Mouse (Mus musculus) retina, postnatal 7 days (tissue): Measurements from ENCODE around the gene Csrnp3.

Source experiments
- DNase-seq: peaks from one replicate; pipeline ENCODE4 v3.0.0-alpha.2; 2012; ENCODE audit warnings: low read depth, low spot score

Gene Csrnp3

DNA sequence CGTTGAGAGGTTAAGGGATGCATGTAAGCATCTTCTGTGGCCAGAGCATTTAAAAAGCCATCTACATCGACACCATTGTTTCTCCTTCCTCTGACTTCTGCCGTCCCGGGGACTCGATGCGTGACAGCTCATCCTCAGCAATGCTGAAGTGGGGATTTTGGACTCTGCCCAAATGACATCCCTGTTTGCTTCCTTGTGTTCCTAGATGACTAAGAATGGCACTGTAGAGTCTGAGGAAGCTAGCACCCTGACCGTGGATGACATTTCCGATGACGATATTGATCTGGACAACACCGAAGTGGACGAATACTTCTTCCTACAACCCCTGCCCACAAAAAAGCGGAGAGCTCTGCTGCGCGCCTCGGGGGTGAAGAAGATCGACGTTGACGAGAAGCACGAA is 173.7 kb downstream of the Csrnp3 start:
- DNase-seq = no peak

DNA sequence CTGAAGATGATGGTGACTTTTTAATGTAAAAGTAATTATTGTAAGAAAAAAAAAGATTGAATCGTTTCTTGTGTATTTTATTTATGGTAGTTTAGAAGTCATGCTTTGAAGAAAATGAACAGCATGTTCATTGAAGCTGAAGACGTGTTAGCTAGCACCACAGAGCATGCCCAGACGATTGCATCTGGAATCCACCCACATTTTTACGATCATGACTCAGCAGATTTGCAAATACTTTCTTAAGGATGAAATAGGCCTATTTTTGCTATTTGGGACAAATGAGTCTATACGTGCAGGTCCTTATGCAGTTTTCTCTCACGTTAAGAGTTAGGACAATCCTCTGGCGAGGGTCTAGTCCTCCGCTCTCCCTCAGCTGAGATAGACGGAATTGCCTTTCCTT is 177.9 kb downstream of the Csrnp3 start:
- no peak for DNase-seq

DNA sequence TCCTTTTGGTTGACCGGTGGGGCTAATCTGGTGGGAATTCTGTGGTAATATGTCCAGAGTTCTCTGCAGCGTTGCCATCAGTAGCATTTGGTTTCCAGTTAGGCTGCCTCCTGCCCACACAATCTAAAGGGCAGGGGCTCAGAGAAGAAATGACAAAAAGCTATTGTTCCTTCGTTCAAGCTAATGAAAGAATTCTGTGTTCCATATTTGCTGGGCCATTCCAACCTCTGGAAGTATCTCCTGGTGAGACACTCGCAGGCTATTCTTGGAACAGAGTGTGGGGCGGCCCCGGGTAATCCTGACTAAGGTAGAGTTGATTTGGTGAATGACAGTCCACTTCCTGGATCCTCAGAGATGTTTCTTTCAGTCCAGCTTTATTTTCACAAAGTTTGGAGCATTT is 179.3 kb downstream of the Csrnp3 start:
- DNase-seq = no peak

DNA sequence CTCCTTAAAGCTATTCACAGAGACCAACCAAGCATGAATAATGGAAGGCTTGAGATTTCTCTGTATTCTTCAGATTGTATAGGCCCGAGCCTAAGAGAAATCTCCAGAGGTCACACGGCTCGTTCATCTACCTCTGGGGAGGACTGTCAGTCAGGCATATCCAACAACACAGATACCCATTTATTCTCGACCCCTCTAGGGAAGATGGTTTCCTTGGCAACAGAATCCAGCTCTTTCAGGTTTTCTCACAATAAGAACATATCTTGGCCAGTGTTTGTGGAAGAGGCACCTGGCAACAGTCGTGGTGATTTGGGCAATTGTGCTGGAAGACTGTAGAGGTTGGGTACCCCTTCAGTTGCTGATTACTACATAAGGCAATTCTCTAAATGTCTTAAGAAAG is 183.2 kb downstream of the Csrnp3 start:
- DNase-seq = no peak

DNA sequence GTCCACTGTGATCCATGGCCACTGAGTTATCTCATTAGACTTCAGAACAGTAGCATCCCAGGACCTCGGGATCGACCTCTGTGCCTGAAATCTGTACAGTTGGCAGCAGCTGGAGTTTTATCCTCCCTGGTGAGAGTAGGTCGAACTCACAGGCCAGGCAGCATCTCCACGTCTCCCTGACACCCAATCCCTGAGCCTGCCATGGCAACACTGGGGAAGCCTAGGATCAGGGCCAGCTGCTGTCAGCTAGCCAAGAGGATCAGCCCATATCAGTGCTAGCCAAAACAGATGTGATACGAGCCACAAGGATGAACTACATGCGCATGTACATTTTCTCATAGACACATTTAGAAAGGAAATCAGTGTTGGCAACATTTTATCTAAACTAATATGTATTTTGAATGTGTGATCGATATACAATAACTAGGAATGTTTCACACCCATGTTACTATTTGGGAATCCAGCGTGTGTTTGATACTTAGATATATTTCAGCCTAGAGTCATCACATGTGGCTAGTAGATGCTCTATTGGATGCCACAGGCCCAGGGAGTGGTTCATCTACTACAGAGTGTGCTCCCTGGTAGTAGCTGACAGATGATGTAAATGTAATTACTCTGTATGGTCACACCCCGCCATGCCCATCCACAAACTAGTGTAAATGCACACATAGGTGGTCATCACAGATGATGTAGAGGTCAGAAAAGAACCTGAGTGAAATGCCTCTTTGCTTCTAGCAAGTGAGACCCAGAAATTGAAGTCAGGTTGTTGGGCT is 189.5 kb downstream of the Csrnp3 start:
- DNase-seq = peak; percentile 51

DNA sequence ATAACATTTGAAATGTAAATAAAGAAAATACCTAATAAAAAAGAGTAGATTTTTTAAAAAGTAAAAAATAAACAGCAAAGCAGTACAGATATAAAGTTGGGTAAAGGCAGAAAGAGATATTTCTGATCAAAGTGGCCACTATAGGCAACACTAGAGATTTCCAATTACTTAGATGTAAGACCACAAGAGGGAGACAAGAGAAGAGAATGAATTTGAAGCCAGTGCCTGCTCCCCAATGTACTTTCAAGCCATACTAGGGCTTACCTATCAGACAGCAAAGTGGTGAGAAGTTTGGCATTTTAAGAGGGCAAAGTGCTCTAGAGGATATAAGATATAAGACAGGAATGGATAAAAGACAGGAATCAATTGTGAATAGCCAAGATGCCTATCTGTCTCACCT is 195.0 kb downstream of the Csrnp3 start:
- DNase-seq = no peak

DNA sequence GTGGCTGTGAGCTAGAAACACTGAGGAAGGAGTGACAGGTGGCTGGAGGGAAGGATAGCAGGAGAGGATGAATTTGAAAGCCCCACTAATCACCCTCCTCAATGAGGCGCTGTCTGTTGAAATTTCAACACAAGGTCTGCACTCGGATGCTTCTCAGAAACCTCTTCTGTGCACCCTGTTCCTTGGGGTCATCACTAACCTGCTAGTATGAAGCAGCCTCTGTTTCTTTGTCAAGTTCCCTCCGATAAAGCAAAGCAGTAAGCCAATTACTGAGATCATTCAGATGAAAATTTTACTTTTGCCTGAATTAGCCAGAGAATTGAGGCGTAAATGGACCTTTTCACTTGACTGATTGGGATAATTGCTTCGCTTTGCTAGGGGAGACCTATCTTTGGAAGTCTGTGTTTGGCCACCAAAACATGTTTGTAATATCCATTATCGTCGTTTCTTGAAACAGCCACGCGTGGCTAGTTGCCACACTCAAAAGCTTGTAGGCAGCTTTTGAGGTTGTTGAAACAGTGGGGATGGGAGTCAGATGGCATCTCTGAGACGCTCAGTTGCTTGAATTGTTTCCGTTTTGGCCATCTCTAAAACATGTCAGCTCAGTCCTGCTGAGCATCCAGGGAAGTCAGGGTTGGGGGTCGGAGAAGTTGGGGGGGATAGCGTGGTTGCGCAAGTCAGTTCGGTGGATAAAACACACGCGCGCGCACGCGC is 195.8 kb downstream of the Csrnp3 start:
- peak; percentile 20 for DNase-seq

DNA sequence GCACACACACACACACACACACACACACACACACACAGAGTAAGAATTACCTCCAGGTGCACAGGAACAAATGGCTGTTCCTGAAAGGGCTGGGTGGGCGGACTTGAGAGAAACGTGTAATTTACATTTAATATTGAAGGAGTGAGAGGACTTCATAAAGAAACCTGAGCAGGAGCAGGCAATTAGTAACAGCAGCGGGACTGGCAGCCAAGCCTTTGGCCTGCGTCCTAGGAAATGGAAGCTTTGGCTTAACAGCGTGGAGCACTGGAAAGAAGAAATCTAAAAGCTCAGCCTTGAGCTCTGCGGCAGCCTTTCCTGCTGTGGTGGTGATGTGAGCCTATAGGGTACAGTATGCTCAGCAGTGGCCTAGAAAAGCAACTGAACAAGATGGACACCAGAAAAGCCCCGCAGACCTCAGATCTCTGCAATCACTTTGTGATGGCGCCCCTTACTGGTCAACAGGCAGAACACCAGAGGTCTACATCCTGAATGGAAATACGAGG is 196.4 kb downstream of the Csrnp3 start:
- peak; percentile 76 for DNase-seq

DNA sequence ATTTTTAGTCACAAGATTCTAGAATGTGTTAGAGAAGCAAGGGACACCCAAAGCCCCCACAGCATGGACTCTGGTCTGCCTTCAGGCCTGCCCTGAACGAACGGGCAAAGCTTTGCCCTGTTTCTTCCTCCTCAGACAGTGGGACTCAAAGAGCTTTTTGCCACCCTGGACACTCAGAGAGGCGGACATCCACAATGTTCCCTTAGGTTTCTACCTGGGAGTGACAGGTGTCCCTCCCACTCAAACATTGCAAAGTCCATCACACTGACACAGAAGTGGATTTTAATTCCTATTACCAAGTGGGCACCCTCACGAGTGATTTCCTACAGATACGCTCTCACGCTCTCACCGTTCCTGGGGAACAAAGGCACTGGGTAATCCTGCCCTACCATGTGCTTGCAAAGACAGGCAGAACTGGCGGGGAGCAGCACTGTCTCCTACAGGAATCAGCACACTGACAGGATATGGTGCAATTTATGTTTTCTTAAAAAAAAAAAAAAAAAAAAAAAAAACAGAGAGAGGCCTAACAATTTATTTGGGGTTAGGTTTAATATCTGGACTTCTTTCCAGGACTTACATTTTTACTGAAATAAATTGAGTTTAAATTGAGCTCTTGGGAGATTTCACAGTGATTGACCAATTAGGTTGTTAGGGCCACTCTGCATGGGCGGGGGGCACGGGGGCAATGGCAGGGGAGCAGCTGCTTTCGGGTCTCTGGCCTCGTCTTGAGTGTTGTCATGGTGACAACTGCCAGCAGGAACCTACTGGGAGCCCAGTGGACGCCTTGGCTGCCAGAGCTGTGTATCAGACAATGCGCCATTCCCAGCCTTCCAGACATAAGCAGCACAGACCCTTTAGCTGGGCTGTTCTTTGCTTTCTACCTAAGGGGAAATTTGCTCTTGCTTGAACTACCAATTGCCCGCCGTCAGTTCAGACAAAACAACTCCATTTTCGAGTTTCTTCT is 198.2 kb downstream of the Csrnp3 start:
- DNase-seq = no peak

DNA sequence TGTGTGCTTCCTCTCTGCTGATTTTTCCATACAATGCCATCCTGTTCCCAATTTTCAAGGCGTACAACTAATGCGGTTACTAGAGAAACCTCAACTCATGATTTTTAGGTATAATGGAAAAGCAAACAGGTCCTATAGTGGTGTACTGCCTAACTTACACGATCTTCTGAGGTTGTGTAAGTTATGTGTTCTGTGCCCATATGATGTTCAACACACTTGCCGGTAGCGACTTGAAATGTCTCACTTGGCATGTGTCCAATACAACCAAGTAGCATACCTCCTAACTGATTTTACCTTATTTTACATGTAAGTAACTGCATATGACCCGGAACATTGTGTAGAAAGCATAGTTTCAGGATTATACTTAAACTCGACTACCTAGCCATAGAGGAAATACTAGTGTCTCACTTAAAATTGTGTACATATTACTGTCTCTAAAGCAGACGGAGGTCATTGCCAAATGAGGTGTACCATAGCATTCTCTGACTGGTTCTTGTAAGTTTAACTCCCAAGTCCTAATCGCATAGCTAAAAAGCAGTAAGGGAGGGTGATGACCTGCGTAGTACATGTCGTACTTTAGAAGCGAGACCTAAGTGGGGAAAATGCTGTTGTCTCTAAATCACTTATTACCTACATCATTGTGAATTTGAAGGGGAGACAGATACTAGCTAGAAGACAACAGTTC is 199.0 kb downstream of the Csrnp3 start:
- no peak for DNase-seq

DNA sequence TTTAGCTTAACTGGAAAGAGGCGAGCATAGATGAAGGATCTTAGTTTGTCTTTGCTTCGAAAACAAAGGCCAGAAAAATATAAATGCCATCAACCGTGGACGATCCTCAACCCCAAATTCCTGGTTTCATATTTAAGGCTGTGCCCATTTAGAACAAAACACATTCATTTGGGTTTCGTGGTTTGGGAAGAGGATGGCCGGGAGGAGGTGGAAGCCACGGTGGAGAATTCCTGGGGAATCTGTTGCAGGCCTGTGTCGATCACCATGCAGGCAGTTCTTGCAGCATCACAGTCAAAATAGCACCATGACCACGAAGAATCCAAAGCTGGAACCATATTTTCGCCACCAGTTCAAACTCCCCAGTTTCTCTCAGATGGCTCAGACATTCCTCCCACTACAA is 217.7 kb downstream of the Csrnp3 start:
- no peak for DNase-seq

DNA sequence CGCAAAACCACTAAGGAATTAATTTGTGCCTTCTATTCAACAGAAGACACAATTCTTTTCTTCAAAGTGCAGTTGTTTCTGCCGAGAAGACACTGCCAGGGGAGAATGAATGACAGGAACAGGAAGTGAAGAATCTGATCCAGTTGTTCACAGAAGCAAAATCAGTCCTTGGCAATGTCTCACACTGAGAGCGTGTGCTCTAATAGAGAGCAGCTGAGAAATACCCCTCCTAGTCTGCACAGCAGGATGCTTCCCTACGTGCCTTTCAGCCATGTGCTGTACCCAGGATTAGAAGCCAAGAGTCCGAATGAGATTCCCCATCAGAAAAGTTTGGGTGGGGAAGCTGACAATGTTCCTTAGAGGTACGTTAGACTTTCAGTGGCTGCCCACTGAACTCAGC is 223.9 kb downstream of the Csrnp3 start:
- no peak for DNase-seq

DNA sequence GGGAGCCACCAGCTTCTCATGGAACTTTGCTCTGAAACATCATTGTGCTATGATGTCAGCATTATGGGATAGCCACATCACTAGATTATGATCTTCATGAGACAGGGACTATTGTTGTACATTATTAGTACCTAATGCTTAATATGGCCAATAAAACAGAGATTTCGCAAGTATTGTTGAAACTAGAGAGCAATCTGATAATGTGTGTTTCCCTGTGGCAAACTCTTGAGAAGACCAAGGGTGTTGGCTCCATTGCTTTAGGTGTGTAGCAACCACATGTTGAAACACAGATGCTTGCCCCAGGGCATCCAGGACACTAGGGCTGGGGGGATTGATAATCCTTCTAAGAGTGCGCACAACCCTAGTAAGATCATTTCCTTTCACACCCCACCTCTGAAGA is 235.2 kb downstream of the Csrnp3 start:
- no peak for DNase-seq
